Mouse (Mus musculus) G1E (cell line): ENCODE data around the gene Cox8b.

ENCODE experiments used
- CTCF ChIP-seq: IDR thresholded peaks from 2 replicates; pipeline ENCODE4 v1.5.1; 2012; ENCODE audit warnings: low read depth, low read length, inconsistent platforms, mixed read lengths
- GATA1 ChIP-seq: IDR thresholded peaks from 2 replicates; pipeline ENCODE4 v1.6.1; 2012; ENCODE audit warnings: borderline replicate concordance, low read length, inconsistent platforms, mixed read lengths

DNA sequence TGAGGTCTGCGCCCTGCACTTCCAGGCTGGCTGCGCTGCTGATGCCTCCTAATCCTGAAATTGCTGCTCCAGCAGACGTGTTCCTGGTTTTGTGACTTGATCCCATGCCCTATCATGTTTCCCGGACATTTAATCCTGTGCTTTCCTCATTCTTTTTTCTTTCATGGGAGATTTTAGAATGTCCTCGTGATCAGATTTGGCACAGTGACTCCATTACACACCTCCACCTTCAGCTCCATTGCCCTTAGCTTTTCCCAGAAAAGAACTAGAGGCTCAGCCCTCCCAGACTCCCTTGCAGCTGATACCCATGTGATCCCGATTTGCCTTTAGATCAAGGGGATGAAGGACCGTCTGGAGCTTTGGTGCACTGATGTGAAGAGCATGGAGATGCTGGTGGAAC lies 2.4 kb downstream of the Cox8b start:
- no peak for TF ChIP-seq CTCF
- TF ChIP-seq GATA1 = no peak
